Mouse (Mus musculus) MN1 (cell line): ENCODE data around the gene Tkt.
A peak's percentile ranks its signal among the peaks of the same experiment; 100 is the strongest.
"Not testable (repeated sequence)": the region's sequence is repeated elsewhere in the genome, so short reads cannot be mapped to it uniquely, and the experiment has no call there.

Experiments used
- DNase-seq: peaks from one replicate; pipeline ENCODE4 v3.0.0-alpha.2; 2016; ENCODE audit warnings: low spot score

Gene Tkt

GRCm38 (mm10) chr14:30548131-30548720 lies at the start of gene Tkt:
Tkt (plus strand) TSS chr14:30548359.
- peak; percentile 78 for DNase-seq

- no peak for DNase-seq
These were observed 43.2 kb upstream of the Tkt start for GRCm38 (mm10) chr14:30504990-30505389.

GRCm38 (mm10) chr14:30510214-30510763 lies 37.9 kb upstream of the Tkt start:
- DNase-seq: no peak

- DNase-seq: no peak
These were observed 35.3 kb upstream of the Tkt start for GRCm38 (mm10) chr14:30512896-30513295.

GRCm38 (mm10) chr14:30515931-30516723 lies 32.0 kb upstream of the Tkt start:
- DNase-seq: peak; percentile 58

GRCm38 (mm10) chr14:30519323-30519722 lies 28.8 kb upstream of the Tkt start:
- DNase-seq: no peak

GRCm38 (mm10) chr14:30523356-30523755 lies 24.8 kb upstream of the Tkt start:
- no peak for DNase-seq

GRCm38 (mm10) chr14:30528392-30528791 lies 19.8 kb upstream of the Tkt start:
- no peak for DNase-seq

- no peak for DNase-seq
These were observed 19.2 kb upstream of the Tkt start for GRCm38 (mm10) chr14:30528961-30529360.

GRCm38 (mm10) chr14:30529454-30529853 lies 18.7 kb upstream of the Tkt start:
- no peak for DNase-seq

- no peak for DNase-seq
These were observed 17.4 kb upstream of the Tkt start for GRCm38 (mm10) chr14:30530726-30531269.

GRCm38 (mm10) chr14:30531431-30531830 lies 16.7 kb upstream of the Tkt start:
- DNase-seq: no peak

- no peak for DNase-seq
These were observed 16.3 kb upstream of the Tkt start for GRCm38 (mm10) chr14:30531896-30532295.

GRCm38 (mm10) chr14:30533780-30534450 lies 14.2 kb upstream of the Tkt start:
- DNase-seq: no peak

- peak; percentile 72 for DNase-seq
These were observed 6.6 kb upstream of the Tkt start for GRCm38 (mm10) chr14:30541541-30541940.

- not testable (repeated sequence) for DNase-seq
These were observed 4.8 kb upstream of the Tkt start for GRCm38 (mm10) chr14:30543331-30543730.

- DNase-seq: peak; percentile 96
These were observed 1.0 kb downstream of the Tkt start for GRCm38 (mm10) chr14:30548965-30549776.

GRCm38 (mm10) chr14:30549777-30550149 lies 1.6 kb downstream of the Tkt start:
- no peak for DNase-seq

GRCm38 (mm10) chr14:30550232-30551070 lies 2.3 kb downstream of the Tkt start:
- DNase-seq: no peak

- DNase-seq: no peak
These were observed 3.4 kb downstream of the Tkt start for GRCm38 (mm10) chr14:30551509-30551908.

- no peak for DNase-seq
These were observed 3.8 kb downstream of the Tkt start for GRCm38 (mm10) chr14:30551981-30552380.
